Mouse (Mus musculus): Measurements from ENCODE around the gene Slc45a3.

Slc45a3 gene

DNA sequence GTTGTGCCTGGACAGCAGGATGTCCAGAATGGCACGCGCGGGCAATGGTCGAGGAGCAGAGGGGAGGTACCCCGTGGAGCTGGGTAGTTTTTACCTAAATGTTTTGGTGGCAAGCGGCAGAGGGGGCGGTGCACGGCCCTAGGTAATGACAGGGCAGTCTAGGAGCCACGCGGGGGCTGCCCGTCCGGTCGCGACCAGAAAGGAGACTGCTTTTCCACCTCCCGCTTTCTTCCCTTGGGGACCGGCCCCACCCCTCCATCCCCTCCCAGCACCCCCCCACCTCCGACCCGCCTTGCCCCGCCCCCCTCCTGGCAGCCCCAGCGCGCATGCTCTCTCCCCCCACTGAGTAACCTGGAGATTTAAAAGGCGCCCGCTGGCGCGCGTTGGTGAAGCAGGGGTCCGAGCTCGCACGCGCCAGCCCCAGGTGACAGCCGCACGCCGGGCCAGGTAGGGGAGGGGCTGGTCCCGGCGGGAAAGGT, at the start of gene Slc45a3:
TSS of gene Slc45a3 (plus strand) at position 362 of the 479 bp plus-strand sequence.
- no peak for DNase-seq

DNA sequence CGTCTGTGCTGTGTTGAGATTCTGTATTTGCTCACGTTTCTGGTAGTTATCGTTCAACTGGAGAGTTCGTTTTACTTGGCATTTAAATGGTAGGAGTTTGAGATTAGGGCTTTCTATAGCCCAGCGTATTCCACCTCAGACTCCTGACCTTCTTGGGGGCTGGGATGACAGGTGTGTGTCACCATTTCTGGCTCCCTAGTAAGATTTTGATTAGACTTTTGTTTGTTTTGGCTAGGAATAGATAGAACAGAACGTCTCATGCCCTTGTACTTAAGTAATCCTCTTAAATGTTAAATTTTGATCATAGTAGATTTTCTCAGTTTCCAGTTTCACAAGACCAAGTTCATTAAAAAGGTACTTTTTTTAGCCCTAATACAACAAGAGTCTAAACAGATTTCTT, 45.1 kb upstream of the Slc45a3 start:
- no peak for DNase-seq

DNA sequence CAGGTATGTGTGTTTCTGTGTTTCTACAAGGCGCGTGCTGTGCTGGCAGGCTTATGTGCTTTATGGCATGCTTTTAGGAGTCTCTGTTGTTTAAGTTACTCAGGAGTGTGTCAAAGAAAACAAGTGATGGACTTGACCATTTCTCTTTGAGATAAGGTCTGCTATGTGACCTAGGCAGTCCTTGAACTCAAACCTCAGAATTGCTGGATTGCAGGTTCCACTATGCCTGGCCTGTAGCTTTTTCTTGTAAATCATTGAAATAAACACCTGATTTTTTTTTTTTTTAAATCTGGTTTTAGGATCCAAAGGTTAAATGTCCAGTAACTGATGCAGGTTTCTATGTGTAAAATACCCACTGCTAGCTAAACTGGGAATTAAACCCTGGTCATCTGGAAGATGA, 43.7 kb upstream of the Slc45a3 start:
- DNase-seq, result no peak

DNA sequence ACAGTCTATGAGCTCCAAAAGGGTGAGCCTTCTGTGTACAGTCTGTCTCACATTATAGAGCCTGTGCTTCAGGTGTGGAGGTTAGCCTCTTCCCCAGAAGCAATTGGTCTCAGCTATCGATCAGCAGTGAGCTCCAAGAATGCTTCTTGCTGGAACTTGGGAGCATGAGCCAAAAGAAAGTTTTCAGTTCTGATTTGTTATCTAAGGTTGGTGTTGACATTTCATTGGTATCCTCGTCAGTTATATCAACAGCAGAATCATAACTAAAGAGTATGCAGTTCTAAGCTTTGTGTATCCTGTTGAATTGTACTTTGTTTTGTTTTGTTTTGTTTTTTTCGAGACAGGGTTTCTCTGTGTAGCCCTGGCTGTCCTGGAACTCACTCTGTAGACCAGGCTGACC, 40.7 kb upstream of the Slc45a3 start:
- DNase-seq, result no peak

GRCm38 (mm10) chr1:131933471-131933870, 29.3 kb upstream of the Slc45a3 start:
- DNase-seq, result no peak

- DNase-seq, result peak in 1 of 2 experiments; percentile 41
Observed at GRCm38 (mm10) chr1:131937659-131938305, 25.0 kb upstream of the Slc45a3 start.

DNA sequence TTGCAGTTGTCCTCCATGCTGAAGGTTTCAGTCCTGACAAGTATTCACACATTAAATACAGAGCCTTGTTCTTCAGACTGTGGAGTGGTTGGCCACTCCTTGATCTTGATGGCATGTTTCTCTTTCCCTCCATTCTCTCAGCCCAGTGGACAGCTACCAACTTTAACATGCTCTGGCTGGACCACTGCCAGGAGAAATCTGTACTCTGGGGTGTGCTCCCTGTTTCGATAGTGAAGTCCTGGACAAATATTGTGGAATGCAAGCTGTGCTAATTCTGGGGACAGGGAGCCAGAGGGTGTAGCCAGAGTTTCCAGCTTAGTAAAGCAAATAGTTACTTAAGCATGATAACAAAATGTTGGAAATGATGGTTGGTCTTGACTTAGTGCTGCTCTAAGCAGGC, 24.0 kb upstream of the Slc45a3 start:
- DNase-seq, result no peak

- DNase-seq, result no peak
Observed at GRCm38 (mm10) chr1:131940711-131941244, 22.0 kb upstream of the Slc45a3 start.

DNA sequence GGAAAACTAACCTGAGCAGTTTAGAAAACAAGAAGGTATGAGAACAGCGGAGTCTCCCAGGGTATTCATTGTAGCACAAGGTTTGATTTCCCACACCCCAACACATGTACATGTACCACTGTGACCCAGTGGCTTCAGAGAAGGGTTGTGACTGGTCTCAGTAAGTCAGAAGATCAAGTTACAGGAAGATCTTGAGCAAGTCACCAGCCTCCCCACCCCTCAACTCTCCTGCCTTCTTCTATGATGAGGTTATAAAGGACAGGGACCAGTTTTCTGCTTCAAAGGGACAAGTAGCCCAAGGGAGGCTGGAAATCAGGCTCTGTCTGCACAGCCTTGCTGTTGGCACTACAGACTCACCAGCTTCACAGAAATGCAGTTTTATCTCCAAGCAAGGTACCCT, 21.3 kb upstream of the Slc45a3 start:
- DNase-seq, result no peak

DNA sequence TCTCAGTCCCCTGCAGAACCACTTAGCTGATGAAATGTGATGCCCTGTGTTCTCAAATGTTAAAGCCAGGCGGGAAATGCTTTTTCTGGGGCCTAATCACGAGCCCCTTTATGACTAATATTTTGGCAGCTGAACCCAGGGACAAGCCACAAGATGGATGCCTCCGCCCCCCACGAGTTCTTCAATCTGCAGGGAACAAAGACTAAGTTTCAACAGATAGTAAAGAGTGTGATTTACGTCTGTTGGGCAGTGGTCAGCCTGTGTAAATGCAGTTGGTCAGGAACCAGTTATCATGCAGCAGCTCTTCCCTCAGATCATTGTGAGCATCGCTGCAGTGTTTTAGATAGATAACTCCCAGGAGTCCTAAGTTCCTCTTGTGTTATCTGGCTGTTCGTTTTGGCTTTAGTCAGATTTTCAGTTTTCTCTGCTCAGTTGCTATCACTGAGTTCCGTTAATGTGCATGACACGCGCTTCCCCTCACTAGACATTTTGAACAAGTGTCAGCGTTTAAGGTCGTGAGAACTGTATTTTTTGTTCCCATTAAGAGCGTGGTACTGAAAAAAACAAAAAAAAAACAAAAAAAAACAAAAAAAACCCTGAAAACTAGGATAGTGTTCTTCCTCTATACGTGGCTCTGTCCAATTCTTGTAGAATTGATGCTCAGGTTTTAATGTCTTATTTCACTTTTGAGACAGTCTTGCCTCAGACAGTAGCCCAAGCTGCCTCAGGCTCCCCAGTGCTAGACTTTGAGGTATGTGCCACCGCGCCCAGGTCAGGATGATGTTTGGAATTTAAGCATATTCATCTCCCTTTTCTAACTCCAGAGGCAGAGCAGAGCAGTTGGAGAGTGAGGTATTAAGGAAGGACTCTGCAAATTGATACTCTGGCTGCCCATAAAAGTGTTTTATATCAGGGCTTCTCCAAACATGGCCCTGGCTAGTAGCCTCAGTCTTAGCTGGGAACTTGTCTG, 19.9 kb upstream of the Slc45a3 start:
- no peak for DNase-seq

GRCm38 (mm10) chr1:131945674-131946440, 16.9 kb upstream of the Slc45a3 start:
- no peak for DNase-seq

DNA sequence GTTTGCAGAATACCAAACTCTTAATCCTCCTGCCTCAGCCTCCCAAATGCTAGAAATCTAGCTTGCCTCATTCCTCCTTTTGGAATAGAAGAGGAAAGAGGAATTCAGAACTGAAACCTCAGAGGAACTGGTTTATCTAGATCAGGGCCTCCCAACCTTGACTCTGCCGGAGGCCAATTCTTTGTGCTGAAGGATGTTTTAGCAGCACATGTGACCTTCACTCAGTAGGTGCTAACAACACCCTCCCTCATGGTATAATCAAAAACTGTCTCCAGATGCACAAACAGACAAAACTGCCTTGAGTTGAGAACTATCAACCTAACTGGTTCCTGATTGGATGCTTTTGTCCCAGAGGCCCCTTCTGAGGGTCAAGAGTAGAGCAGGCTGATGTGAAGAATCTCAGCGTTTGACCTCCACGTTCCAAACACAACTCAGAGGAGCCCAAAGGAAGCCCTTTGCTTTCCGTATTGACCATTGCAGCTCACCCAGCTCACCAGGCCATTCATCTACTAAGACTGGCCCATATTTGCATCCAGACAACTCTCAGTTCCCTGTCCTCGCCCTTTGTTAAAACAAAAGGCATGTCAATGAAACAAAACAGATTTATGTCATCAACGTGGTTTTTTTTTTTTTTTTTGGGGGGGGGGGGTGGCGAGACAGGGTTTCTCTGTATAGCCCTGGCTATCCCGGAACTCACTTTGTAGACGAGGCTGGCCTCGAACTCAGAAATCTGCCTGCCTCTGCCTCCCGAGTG, 16.1 kb upstream of the Slc45a3 start:
- no peak for DNase-seq

DNA sequence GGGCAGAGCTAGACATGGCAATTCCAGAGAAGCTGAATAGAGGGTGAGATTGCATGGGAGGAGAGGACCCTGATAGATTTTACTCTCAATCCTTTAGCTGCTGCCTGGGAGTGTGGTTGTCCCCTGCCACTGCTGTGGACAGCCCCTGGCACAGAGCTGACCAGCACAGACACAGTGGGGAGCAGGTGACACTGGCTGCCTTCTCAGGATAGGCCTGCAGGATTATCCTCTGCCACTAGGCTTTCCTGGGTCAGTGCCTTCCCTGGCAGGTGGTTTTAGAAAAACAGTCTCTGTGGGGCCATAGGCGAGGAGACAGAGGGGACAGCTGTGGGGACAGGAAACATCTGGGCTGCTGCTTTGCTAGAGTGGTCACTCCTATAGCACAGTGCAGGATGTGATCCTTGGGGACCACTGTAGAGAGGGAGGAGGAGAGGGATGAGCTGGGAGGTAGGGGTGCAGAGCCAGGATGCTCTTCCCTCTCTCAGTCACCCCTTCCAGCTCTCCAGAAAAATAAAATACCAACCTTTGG, 14.7 kb upstream of the Slc45a3 start:
- no peak for DNase-seq

DNA sequence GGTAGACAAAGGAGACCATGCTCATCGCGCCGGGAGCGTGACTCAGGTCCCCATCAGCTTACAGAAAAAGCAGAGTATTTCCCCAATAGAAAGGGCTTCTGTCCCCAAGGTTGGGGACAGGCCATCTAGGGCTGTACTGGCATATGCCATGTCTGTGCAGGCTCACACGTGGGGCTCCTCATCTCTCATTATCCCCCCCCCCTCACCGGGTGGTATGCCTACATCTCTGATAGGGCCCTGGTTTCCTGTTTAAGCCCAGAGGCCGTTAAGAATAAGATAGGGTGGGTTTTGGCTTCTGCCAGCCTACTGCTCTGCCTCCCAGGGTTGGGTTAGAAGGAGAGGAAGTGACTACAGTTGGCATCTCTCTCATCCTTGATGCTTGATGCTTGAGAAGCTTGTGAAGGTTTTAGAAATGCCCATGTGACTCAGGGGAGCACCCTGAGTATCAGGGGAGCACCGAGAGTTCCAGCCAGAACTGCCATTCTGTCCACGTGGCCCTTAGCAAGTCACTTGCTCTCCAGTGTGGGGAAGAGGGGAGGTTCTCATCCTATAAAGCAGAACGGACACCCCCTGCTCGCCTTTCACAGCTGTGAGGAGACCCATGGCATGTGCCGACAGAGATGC, 8.4 kb upstream of the Slc45a3 start:
- DNase-seq, result no peak

- no peak for DNase-seq
Observed at GRCm38 (mm10) chr1:131955131-131955757, 7.5 kb upstream of the Slc45a3 start.

DNA sequence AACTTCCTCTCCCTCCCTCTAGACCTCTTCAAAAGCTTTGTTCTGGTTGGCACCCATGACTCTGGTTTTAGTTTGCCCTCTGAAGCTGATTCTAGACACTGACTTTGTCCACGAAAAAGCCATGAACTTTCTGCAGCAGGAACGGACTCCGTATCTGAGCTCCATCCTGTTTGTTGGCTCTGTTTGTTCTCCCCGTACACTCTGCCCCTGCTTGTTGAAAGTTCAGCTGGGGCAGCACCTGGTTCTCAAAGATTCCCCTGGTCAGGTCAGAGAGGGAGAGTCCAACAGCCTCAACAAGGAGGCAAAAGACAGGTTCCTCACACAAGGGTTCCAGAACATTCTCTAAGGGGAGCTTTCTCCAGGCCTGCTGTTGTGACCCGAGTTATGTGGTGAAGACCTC, 5.4 kb upstream of the Slc45a3 start:
- DNase-seq, result no peak

DNA sequence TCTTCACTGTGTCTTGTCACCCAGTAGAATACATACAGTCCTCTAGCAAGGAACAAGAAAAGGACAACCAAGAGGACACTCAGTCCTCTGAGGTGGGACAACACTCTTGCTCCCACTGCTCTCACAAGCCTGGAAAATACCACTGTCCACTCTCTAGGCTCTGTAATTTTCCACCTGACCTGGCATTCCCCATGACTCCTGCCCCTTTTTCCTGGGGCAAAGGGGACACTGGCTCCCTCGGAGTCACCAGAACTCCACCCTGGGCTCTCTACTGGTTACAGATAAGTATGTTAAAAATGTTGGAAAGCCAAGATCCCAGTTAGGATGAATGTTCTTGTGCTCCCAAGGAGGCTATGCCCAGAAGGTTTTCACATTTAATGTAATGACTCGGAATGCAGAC, 1.8 kb upstream of the Slc45a3 start:
- DNase-seq, result no peak

DNA sequence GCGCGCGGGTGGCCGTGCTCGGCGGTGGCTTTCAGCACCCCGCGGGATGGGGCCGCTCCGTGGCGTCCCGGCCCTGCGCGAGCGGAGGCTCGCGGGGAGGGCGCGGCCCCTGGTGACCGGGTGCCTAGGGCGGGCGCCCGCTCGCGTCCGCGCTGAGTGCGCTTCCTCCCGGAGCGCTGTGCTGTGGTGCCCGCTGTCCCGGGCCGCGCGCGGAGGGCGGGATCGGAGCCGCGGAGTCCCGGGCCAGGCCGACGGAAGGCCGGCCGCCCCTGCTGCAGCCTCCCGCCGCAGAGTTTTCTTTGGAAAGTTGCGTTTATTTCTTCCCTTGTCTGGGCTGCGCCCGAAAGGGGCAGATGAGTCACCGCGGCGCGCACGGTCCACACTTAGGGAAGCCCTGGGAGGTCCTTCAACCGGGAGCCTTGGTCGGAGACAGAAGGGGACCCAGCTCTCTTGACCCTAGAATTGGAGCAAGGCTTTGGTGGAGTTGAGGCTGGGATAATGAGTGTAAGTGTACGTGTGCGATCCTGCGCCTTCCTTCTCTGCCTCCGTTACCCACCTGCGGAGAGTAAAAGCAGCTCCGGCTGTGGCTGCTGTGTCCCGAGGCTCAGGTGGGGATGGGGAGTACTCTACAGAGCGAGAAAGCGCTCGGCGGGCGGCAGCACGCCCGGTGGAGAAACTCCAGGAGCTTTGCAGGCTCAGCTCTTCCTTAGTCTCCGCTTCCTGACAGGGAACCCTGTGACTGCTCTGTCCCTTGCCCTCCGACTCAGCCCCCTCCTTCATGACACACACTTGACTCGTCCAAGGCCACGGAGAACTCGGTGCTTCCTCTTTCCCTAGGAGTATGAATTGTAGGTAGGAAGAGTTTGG, 551 bp downstream of the Slc45a3 start:
- no peak for DNase-seq

DNA sequence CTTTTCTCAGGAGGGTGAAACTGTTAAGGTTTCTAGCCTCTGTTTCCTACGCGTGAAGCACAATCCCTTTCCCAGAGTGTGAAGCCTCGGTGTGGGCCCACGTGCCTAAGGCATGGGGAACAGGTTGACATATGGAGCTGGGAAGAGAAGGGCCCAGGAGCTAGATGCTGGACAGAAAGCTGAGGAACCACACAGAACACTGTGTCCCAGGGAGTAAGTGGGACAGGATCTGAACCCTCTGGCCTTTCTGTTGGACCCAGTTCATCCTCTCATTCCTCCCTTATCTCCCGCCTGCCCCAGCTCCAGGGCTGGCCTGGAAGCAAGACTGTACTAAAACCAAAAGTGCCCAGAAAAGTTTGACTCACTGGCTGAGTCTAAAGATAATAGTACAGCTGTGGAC, 1.3 kb downstream of the Slc45a3 start:
- no peak for DNase-seq

DNA sequence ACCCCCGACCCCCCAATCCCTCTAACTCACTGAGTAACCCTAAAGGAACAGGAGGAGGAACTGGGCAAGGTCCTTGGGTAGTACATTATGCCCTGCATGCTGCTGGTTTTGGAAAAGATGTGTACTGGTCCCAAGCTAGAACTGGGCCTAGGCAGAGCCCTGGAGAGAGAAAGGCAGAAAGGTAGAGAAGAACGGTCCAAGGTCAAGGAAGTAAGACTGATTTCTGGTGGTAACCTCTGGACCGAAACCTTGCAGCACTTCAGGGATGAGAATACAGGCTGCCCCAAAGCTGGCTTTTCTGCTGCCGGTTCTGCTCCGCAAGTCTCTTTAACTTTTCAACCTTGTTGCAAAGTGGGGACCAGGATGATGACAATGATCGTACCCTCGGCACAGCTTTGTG, 1.8 kb downstream of the Slc45a3 start:
- no peak for DNase-seq
